Mouse (Mus musculus) midbrain, postnatal 0 days (tissue): ENCODE results near the gene Mrpl41. TPM values are rescaled to one million over a fixed set of nuclear protein-coding genes. Genes with fewer than 3 reads are reported as not detected.

ENCODE experiments used
- ATAC-seq: fragments of 200-750 bp; cut with Nextera tagmentation; 2 replicates; pipeline ENCODE4 v1.8.0; 2017; ENCODE audit warnings: moderate number of reproducible peaks, mild to moderate bottlenecking, moderate TSS enrichment, moderate library complexity; ENCODE audit not compliant: low FRiP score
- DNase-seq: peaks from one replicate; pipeline ENCODE4 v3.0.0-alpha.2; 2015; ENCODE audit warnings: low spot score
- H3K27ac ChIP-seq: fragments of 300-500 bp; sonication (generic); 2 replicates; pipeline ENCODE4 v1.5.1; 2014; ENCODE audit warnings: low read depth, mild to moderate bottlenecking, low read length, mixed read lengths
- H3K27me3 ChIP-seq: fragments of 300-500 bp; sonication (generic); 2 replicates; pipeline ENCODE4 v1.6.1; 2014; ENCODE audit warnings: low read length, control low read depth, mixed read lengths; ENCODE audit not compliant: insufficient read depth
- H3K36me3 ChIP-seq: fragments of 300-500 bp; sonication (generic); 2 replicates; pipeline ENCODE4 v1.6.1; 2014; ENCODE audit warnings: low read length, control low read depth, mixed read lengths; ENCODE audit not compliant: insufficient read depth
- H3K4me1 ChIP-seq: fragments of 300-500 bp; sonication (generic); 2 replicates; pipeline ENCODE4 v1.6.1; 2014; ENCODE audit warnings: mild to moderate bottlenecking, control low read depth, antibody characterized with exemption, low read length, mixed read lengths; ENCODE audit not compliant: insufficient read depth
- H3K4me2 ChIP-seq: fragments of 300-500 bp; sonication (generic); 2 replicates; pipeline ENCODE4 v1.6.1; 2014; ENCODE audit warnings: low read depth, mild to moderate bottlenecking, low read length, mixed read lengths; ENCODE audit not compliant: poor library complexity, severe bottlenecking
- H3K4me3 ChIP-seq: fragments of 300-500 bp; sonication (generic); 2 replicates; pipeline ENCODE4 v1.5.1; 2014; ENCODE audit warnings: low read depth, mild to moderate bottlenecking, low read length, moderate library complexity
- H3K9ac ChIP-seq: fragments of 300-500 bp; sonication (generic); replicated peaks from 2 replicates; pipeline ENCODE4 v1.6.1; 2014; ENCODE audit warnings: mild to moderate bottlenecking, low read length, moderate library complexity, mixed read lengths; ENCODE audit not compliant: poor library complexity, severe bottlenecking
- H3K9me3 ChIP-seq: fragments of 300-500 bp; sonication (generic); 2 replicates; pipeline ENCODE4 v1.6.1; 2016; ENCODE audit warnings: low read length, control low read depth
- CTCF ChIP-seq: IDR thresholded peaks from 2 replicates; pipeline ENCODE4 v1.5.1; 2016; ENCODE audit warnings: antibody characterized with exemption, mild to moderate bottlenecking
- WGBS: fragments of 180-500 bp; shearing (Covaris S2); extraction: QIAGEN DNeasy Blood & Tissue Kit; methylation state at CpG from one replicate; pipeline ENCODE4 v1.1.7; 2014; 5-methylcytosine and 5-hydroxymethylcytosine counted together
- microRNA-seq: library from miRNA; unstranded; fragments of <30 nt; microRNA quantifications from one replicate; pipeline ENCODE4, GENCODE M21; 2016; ENCODE audit warnings: borderline number of aligned reads
- polyA plus RNA-seq: library from polyadenylated mRNA; unstranded; fragments of >200 nt; fragmentation: Nextera tagmentation; extraction: Ambion mirVana; gene quantifications from 2 replicates; pipeline ENCODE4 v1.2.1, GENCODE M21; 2015
- total RNA-seq: library from RNA; depleted of rRNA; stranded (reverse); fragments of >200 nt; gene quantifications from 2 replicates; pipeline ENCODE4 v1.2.3, GENCODE M21; 2014; rRNA removed

Mrpl41 gene
- total and polyA plus RNA-seq, 2 experiments from 2014 or later: 68.1 to 183 TPM

- H3K27ac ChIP-seq: no peak overlapping the region
- no peak for TF ChIP-seq CTCF
- H3K36me3 ChIP-seq: peaks cover 17% of the 10 kb centered on the region
- H3K4me1 ChIP-seq: peaks cover 2% of the 10 kb centered on the region; the same call in 1 of the 2 replicates
- no peaks in the 10 kb centered on the region for H3K27me3 ChIP-seq
- ATAC-seq: no peak
- H3K9ac ChIP-seq: no peak overlapping the region
- 90% methylated on average over 5 of the region's 5 CpGs for WGBS
- H3K4me3 ChIP-seq: no peak overlapping the region
- H3K4me2 ChIP-seq: no peak overlapping the region
- H3K9me3 ChIP-seq: no peaks in the 10 kb centered on the region
- no peak for DNase-seq
Observed at GRCm38 (mm10) chr2:24929593-24929992, 45.3 kb downstream of the Mrpl41 start.

GRCm38 (mm10) chr2:24929119-24929518 is 45.8 kb downstream of the Mrpl41 start:
- H3K4me3 ChIP-seq: no peak overlapping the region
- H3K4me1 ChIP-seq: peaks cover 2% of the 10 kb centered on the region; the same call in 1 of the 2 replicates
- peaks cover 17% of the 10 kb centered on the region for H3K36me3 ChIP-seq
- no peaks in the 10 kb centered on the region for H3K9me3 ChIP-seq
- H3K4me2 ChIP-seq: no peak overlapping the region
- ATAC-seq (no peak), DNase-seq (no peak)
- no peak for TF ChIP-seq CTCF
- no peak overlapping the region for H3K27ac ChIP-seq
- H3K9ac ChIP-seq: no peak overlapping the region
- 64% methylated on average over 2 of the region's 2 CpGs for WGBS
- H3K27me3 ChIP-seq: no peaks in the 10 kb centered on the region

GRCm38 (mm10) chr2:24927810-24928479 is 47.0 kb downstream of the Mrpl41 start:
- ATAC-seq (no peak), DNase-seq (no peak)
- Histone ChIP-seq H3K4me2 (no peak overlapping the region), H3K36me3 (peaks cover 17% of the 10 kb centered on the region), H3K27ac (no peak overlapping the region), H3K27me3 (no peaks in the 10 kb centered on the region), H3K4me1 (no peaks in the 10 kb centered on the region), H3K9me3 (no peaks in the 10 kb centered on the region), H3K9ac (no peak overlapping the region), H3K4me3 (no peak overlapping the region)
- 65% methylated on average over 4 of the region's 4 CpGs for WGBS
- no peak for TF ChIP-seq CTCF

- Histone ChIP-seq H3K27ac (no peak overlapping the region), H3K4me1 (no peaks in the 10 kb centered on the region), H3K9me3 (no peaks in the 10 kb centered on the region), H3K27me3 (no peaks in the 10 kb centered on the region), H3K9ac (no peak overlapping the region), H3K36me3 (peaks cover 17% of the 10 kb centered on the region), H3K4me3 (no peak overlapping the region), H3K4me2 (no peak overlapping the region)
- WGBS: 69% methylated on average over 7 of the region's 7 CpGs
- no peak for TF ChIP-seq CTCF
- no peak for DNase-seq
- ATAC-seq: no peak
Observed at GRCm38 (mm10) chr2:24926965-24927358, 47.9 kb downstream of the Mrpl41 start.

GRCm38 (mm10) chr2:24926345-24926964 is 48.4 kb downstream of the Mrpl41 start:
- H3K36me3 ChIP-seq: peaks cover 17% of the 10 kb centered on the region
- no peaks in the 10 kb centered on the region for H3K4me1 ChIP-seq
- no peak overlapping the region for H3K27ac ChIP-seq
- TF ChIP-seq CTCF: no peak
- 85% methylated on average over 9 of the region's 9 CpGs for WGBS
- no peaks in the 10 kb centered on the region for H3K9me3 ChIP-seq
- no peak for DNase-seq
- H3K4me3 ChIP-seq: no peak overlapping the region
- H3K27me3 ChIP-seq: no peaks in the 10 kb centered on the region
- H3K4me2 ChIP-seq: no peak overlapping the region
- no peak overlapping the region for H3K9ac ChIP-seq
- no peak for ATAC-seq

- no peaks in the 10 kb centered on the region for H3K27me3 ChIP-seq
- H3K9me3 ChIP-seq: no peaks in the 10 kb centered on the region
- ATAC-seq: no peak
- 88% methylated on average over 8 of the region's 8 CpGs for WGBS
- no peak overlapping the region for H3K4me2 ChIP-seq
- H3K4me1 ChIP-seq: no peaks in the 10 kb centered on the region
- TF ChIP-seq CTCF: no peak
- no peak overlapping the region for H3K4me3 ChIP-seq
- no peak overlapping the region for H3K9ac ChIP-seq
- no peak overlapping the region for H3K27ac ChIP-seq
- no peak for DNase-seq
- peaks cover 17% of the 10 kb centered on the region for H3K36me3 ChIP-seq
Observed at GRCm38 (mm10) chr2:24925284-24925683, 49.6 kb downstream of the Mrpl41 start.

Small RNA genes lying within 50 kb of the gene (microRNA-seq; reads per million reads assigned to microRNA genes)
- not detected for gene Gm22875

Other genes with a start within 250 kb of the Mrpl41 start
- gene Cacna1b, start 211.9 kb downstream of the Mrpl41 start, total RNA-seq: 97.6 and 108 TPM in 2 replicates
- gene Cacna1b, start 211.9 kb downstream of the Mrpl41 start, polyA plus RNA-seq: 9.2 and 13.3 TPM in 2 replicates
- gene Ehmt1, start 55.5 kb downstream of the Mrpl41 start, total RNA-seq: 67.8 and 71.0 TPM in 2 replicates
- gene Ehmt1, start 55.5 kb downstream of the Mrpl41 start, polyA plus RNA-seq: 55.3 and 63.3 TPM in 2 replicates
- gene Arrdc1, start 39.8 kb downstream of the Mrpl41 start, total RNA-seq: 55.7 and 62.3 TPM in 2 replicates
- gene Arrdc1, start 39.8 kb downstream of the Mrpl41 start, polyA plus RNA-seq: 44.7 and 46.9 TPM in 2 replicates
- 33.7 and 36.4 TPM in 2 replicates for gene Zmynd19, start 25.3 kb downstream of the Mrpl41 start, total RNA-seq
- 21.4 TPM in 2 replicates for gene Zmynd19, start 25.3 kb downstream of the Mrpl41 start, polyA plus RNA-seq
- 37.2 and 43.8 TPM in 2 replicates for gene Dph7, start 12.7 kb downstream of the Mrpl41 start, total RNA-seq
- gene Dph7, start 12.7 kb downstream of the Mrpl41 start, polyA plus RNA-seq: 37.1 and 39.6 TPM in 2 replicates
- gene Pnpla7, start 935 bp upstream of the Mrpl41 start, total RNA-seq: 3.6 and 6.3 TPM in 2 replicates
- 3.1 and 3.2 TPM in 2 replicates for gene Pnpla7, start 935 bp upstream of the Mrpl41 start, polyA plus RNA-seq
- gene Nsmf, start 79.3 kb upstream of the Mrpl41 start, total RNA-seq: 266 and 278 TPM in 2 replicates
- 182 and 187 TPM in 2 replicates for gene Nsmf, start 79.3 kb upstream of the Mrpl41 start, polyA plus RNA-seq
- gene Entpd8, start 105.2 kb upstream of the Mrpl41 start, total RNA-seq: not detected in 2 replicates
- not detected in 2 replicates for gene Entpd8, start 105.2 kb upstream of the Mrpl41 start, polyA plus RNA-seq
- not detected in 2 replicates for gene Noxa1, start 120.1 kb upstream of the Mrpl41 start, total RNA-seq
- gene Noxa1, start 120.1 kb upstream of the Mrpl41 start, polyA plus RNA-seq: not detected in 2 replicates
- 49.2 and 49.9 TPM in 2 replicates for gene Nrarp, start 205.7 kb upstream of the Mrpl41 start, total RNA-seq
- gene Nrarp, start 205.7 kb upstream of the Mrpl41 start, polyA plus RNA-seq: 16.1 and 16.5 TPM in 2 replicates
- gene Tor4a, start 221.8 kb upstream of the Mrpl41 start, total RNA-seq: 1.7 and 3.5 TPM in 2 replicates
- 0.98 and 1.3 TPM in 2 replicates for gene Tor4a, start 221.8 kb upstream of the Mrpl41 start, polyA plus RNA-seq
- 87.0 and 101 TPM in 2 replicates for gene Nelfb, start 236.4 kb upstream of the Mrpl41 start, total RNA-seq
- gene Nelfb, start 236.4 kb upstream of the Mrpl41 start, polyA plus RNA-seq: 90.4 TPM in 2 replicates
- 0.38 TPM in 1 of 2 replicates, not detected in the other for gene Stpg3, start 239.5 kb upstream of the Mrpl41 start, total RNA-seq
- not detected in 2 replicates for gene Stpg3, start 239.5 kb upstream of the Mrpl41 start, polyA plus RNA-seq
- gene Fam166a, start 243.6 kb upstream of the Mrpl41 start, total RNA-seq: not detected in 2 replicates
- gene Fam166a, start 243.6 kb upstream of the Mrpl41 start, polyA plus RNA-seq: 1.5 TPM in 1 of 2 replicates, not detected in the other
- gene Tubb4b, start 249.6 kb upstream of the Mrpl41 start, total RNA-seq: 547 and 625 TPM in 2 replicates
- gene Tubb4b, start 249.6 kb upstream of the Mrpl41 start, polyA plus RNA-seq: 461 and 501 TPM in 2 replicates